Mouse (Mus musculus) gastrocnemius, postnatal 4 days (tissue): Measurements from ENCODE around the gene Npff. TPM values are rescaled to one million over a fixed set of nuclear protein-coding genes. Genes with fewer than 3 reads are reported as not detected.

Experiments
- DNase-seq, 2 experiments: peaks; one replicate each; pipeline ENCODE4 v3.0.0; 2021 to 2022; ENCODE audit warnings: low spot score in 2 of 2, mixed read lengths in 2 of 2
- long read RNA-seq, 2 experiments: library from polyadenylated mRNA; stranded (forward); transcript quantifications; one replicate each; pipeline ENCODE4 v2.0.0; 2021
- total RNA-seq, 2 experiments: library from RNA; stranded (reverse); gene quantifications; 2 replicates each; pipeline ENCODE4 v1.2.3; 2021

Npff gene
- total RNA-seq = 1 to 10 TPM; 3.4 to 4.9 TPM
- long read RNA-seq, experiment 1 = 0 reads
- long read RNA-seq, experiment 2 = 0 reads

GRCm38 (mm10) chr15:102524892-102525485 lies at the start of gene Npff:
Gene Npff (minus strand): TSS chr15:102524942.
- DNase-seq = peak in 1 of 2 experiments; percentile 71

DNA sequence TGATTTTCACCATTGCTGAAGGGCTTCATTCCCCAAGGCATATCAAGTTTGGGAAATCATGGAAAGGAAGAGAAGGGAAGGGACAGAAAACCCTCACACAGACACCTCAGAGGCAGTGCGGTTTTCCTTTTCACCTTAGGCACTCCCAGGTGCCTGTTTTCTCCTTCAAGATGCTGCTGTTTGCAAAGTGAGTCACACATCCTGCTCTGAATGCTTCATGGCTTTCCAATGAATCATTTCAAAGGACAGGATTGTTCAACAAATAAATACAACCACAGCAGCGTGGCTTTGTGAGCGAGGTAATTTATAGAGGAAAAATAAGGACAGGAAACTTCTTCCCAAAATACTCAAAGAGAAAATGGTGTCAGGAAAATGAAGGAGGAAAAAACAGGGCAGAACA lies 47.3 kb upstream of the Npff start:
- no peak for DNase-seq

DNA sequence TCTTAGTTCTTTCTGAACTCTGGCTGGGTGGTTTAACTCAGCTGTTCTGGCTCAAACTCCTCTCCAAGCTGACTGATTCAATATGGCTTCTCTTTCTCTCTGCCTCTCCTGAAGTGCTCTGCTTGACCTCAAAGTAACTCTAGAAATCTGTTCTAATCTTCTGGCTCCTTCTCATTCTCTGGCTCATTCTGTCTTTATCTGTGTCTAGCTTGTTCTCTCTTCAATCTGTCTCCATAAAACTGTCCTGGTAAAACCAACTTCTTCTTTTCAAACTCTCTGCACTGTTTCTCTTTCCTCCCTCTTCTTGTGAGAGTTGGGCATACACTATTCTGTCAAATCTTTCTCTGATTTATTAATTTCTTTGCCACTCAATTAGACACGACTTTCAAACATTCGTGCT lies 43.1 kb upstream of the Npff start:
- no peak for DNase-seq

DNA sequence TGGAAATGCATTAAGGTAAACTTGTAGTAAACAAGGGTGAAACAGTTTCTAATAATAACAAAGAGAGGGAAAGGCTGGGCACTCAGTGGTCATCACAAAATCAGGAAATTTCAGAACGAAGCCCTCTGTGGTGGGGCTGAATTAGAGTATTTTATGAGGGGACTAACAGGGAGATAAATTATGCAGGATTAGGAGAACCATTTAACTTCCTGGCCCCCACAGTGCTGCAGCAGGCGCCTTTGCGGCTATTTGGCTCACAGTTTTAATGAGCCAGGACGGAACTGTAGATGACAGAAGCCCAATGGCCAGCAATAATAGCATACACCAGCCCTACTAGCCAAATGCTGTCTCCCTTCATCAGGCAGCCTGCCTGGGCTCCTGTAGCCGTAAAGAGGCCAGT lies 38.9 kb upstream of the Npff start:
- DNase-seq = no peak

DNA sequence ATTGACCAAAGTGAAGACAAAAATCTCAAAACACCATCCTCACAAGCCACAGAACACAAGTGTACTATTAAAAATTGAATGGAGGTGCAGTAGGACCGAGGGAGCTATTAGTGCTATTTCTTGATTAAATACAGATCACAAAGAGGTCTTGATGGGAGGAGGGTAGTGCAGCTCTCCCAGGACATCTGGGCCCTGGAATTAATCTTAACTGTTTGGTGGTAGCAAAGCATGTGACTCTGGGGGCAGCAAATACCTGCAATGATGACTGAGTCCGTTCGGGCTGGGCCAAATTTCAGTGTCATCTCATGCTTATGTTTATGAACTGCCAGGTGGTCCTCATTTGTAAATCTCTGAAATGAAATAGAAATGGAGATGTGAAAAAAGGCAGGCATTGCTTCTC lies 38.3 kb upstream of the Npff start:
- DNase-seq = no peak

DNA sequence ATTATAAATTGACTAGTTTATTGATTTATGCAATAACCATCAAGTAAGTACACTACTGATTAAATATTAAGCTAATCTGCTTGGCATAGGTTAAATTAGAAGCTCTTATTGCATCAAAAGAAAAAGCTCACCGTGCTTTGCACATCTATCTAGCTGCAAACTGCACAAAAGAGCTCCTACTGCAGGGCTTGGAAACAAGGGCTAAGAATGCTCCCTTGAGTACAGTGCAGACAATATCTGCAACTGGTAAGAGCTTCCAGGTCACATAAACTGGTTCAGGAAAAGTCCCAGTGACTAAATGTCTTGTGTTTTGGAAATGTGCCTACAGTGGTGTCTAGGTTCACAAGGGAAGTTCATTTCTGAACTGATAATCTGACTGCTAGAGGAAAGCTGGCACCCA lies 37.7 kb upstream of the Npff start:
- DNase-seq = no peak

DNA sequence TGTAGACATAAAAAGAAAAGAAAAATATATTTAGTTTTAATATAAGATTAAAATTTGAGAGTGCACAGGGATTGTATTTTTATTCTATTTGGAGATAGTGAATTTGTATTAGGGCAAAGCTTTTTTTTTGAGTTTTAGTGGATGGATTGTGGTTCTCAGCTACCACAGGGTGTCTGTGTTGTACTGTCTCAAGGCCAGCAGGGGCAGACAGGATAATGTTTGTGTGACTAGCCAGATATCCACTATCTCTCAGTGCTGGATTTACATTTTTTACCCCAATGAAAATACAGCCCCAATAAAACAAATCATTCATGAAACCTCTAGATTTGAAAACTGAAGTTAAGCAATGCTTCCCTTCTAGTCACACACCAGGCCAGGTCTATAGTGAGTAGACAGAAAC lies 32.8 kb upstream of the Npff start:
- DNase-seq = no peak

DNA sequence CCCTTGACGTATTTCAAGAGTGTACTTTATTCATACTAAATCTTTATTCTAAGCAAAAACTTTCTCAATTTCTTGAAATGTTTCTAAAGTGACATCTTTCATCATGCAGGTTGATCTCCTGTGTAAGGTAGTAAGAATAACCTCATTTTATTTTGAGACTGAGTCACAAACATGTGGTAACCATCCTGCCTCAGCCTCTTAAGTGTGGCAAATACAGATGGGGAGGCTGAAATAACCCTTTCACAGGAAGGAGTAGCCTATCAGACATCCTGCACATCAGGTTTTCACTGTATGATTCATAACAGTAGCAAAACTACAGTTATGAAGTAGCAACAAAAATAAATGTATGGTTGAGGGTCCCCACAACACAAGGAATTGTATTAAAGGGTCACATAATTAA lies 30.8 kb upstream of the Npff start:
- DNase-seq = no peak

- no peak for DNase-seq
Observed at GRCm38 (mm10) chr15:102552599-102552998, 27.9 kb upstream of the Npff start.

DNA sequence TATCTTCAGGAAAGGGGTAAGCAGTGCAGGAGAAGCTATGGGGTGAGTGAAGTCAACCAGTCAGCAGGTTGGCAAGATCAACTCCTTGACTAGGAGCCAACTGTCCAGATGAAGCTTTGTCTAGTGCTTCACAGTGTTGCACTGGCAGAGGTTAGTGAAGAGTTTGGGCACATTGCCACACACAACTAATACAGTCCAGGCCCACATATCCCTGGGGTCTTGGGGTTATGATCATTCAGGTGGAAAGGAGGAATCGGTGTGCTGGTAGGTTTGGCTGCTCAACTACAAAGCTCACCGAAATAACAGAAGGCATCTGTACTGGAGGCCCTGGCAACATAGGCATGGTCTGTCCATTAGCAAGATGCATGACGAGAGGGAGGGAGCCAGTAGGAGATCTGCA lies 22.7 kb upstream of the Npff start:
- no peak for DNase-seq

DNA sequence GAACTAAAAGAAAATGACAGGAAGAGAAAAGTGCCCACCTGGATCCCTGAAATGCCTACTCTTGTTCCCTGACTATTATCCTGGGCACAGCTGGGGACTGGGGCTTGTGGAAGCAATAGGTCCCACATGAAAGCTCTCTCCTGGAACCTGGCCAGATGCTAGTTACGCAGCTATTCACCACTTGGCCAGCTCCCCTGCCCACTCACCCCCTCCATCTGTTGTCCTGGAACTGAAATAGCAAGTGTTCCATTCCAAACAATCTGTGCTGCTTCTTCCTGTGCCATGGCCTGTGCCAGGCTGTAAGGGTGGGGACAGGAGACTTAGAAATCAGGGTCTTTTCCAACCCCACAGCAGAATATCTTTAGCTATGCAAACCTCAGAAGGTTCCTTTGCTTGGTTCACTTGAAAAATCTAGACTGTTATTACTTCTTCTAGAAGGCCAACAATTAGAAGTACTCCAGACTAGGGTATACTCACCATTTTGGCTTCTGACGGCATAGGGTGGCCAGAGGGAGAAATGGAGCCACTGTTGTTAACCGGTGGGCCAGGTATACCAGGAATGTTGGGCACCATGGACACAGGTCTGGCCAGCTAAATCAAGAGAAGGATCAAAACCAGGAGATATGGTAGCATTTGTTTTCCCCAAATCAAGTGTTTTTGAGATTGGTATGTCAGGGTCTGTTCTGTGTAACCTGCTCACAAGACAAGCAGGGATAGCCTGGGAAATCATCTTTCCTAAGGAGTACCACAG lies 22.1 kb upstream of the Npff start:
- DNase-seq = peak in 1 of 2 experiments; percentile 51

DNA sequence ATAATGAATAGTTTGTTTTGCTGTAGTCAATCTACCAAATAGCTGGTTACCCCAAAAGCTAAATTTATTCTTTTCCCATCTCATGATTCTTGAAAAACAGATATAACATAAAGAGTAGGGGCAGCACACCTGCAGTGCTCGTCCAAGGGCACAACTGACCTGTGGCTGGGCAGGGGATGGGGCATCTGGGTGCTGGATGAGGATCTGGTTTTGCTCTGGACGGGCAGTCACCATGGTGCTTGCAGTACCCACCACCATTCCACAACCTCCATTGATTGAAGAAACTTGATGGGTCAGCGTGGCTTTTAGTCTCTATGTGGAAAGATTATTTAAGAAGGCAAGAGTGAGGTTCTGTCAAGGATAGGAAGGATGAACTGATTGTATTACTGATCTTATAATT lies 21.5 kb upstream of the Npff start:
- no peak for DNase-seq

DNA sequence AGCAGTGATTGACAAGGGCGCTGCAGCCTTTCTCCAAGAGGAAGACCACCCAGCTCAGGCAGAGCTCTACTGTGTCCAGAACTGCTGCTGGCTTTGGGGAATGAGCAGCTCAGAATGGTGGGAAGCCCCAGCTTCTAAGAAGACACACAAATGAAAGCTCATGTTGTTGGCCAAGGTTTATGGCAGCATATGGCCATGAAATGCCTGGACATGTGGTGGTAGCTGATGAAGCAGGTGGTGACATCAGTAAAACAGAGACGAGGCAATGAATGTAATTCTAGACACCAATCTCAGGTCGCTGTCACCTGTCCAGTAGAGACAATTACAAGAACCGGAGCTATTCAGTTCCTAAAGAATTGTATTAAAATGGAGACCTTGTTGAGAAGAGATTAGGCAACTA lies 20.1 kb upstream of the Npff start:
- DNase-seq = no peak

DNA sequence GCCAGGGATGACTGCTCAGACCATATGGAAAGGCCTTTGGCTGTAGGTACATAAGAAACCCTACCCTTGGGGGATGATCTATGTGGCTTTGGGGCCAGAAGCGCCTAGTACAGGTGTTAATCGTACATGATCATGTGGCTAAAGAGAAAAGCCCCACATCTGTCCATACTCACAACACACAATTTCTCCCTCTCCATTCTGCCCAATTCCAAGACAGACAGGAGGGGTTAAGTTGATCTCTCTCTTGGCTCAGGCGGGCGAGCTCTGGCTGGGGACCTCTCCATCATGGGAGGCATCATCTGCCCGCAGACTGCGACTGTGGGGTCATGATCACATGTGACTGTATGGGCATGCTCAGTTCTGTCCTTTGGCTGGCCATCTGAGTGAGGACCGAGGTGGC lies 9.2 kb upstream of the Npff start:
- no peak for DNase-seq

DNA sequence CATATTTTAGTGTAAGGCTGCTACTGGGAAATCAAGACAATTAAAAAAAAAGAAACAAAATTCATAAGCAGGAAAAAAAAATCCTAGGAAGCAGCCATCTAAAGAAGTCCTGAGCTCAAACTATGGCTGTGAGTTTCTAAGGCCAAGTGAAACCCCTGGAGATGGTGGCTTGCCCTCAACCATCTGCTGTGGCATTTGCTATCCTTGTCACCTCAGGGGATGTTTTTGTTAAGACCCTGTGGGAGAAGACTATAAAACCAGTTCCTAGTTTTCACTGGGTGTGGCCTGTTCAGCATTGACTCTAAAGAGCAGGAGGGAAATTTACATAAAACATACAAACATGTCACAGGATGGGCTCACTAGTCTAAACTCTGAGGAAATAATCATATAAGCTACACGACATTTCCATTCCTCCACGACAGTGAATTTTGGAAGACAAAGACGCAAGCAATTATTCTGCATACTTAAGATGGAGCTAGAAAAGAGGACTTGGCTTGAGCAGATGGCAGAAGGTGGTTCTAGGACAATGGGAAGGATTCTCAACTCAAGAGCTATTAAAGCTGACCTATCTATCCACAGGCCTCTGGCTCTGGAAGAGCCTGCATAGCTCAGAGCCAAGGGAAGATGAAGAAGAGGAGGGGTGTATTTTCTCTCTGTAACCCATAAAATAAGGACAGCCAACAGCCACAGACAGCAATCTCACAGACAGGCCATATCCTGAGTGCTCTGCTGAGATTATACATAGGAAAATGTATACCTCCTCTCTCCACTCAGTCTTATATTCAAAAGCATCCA lies 7.6 kb upstream of the Npff start:
- no peak for DNase-seq

DNA sequence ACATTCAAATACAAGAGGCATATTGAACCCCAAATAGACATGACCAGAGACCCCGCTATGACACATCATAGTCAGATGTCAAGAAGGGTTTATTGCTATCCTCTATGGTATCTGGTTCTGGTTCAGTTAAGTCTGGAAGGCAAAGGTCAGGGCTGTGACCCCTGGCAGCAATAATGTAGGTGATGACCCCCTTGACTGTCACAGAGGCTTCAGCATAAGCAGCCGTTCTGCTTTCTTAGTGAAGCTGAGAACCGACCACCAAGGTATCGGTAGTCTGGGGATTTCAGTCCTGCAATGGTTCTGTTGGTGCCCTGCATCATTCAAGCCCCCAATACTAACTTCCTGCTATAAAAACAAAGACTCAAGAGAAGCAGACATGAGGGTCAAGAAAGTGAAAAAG lies 6.8 kb upstream of the Npff start:
- DNase-seq = no peak

DNA sequence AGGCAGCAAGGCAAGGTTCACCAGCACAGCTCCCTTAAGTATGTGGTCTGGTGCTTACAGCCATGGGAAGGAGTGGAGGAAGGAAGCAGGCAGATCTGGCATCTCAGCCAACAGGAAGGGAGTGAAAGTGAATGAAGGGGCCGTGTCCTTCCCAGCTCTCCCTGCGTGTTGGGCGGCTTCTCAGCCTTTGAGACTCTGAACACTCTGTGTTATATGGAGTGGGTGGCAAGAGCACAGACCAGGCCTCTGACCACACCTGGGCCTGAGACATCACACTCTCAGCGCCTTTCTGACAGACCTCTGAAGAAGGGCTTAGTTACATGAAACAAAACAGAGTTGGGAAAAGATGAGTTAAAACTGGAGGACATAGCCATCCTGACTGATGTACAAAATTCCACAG lies 5.8 kb upstream of the Npff start:
- no peak for DNase-seq

- DNase-seq = no peak
Observed at GRCm38 (mm10) chr15:102528396-102528795, 3.7 kb upstream of the Npff start.

DNA sequence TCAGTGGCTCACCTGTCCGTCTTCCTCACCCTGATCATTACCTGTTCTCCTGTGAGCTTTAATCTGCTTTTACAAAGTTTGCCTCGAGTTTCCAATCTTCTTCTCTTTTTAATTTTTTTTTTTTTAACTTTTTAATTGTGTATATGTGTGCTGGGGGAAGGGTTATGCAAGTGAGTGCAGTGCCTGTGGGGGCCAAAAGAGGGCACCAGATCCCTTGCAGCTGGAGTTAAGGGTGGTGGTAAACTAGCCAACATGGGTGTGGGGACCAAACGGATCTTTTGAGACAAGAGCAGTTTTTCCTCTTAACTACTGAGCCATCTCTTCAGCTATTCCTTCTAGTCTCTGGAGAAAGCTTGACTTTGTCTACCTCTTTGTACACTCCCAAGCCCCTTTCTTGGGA lies 3.2 kb upstream of the Npff start:
- no peak for DNase-seq

DNA sequence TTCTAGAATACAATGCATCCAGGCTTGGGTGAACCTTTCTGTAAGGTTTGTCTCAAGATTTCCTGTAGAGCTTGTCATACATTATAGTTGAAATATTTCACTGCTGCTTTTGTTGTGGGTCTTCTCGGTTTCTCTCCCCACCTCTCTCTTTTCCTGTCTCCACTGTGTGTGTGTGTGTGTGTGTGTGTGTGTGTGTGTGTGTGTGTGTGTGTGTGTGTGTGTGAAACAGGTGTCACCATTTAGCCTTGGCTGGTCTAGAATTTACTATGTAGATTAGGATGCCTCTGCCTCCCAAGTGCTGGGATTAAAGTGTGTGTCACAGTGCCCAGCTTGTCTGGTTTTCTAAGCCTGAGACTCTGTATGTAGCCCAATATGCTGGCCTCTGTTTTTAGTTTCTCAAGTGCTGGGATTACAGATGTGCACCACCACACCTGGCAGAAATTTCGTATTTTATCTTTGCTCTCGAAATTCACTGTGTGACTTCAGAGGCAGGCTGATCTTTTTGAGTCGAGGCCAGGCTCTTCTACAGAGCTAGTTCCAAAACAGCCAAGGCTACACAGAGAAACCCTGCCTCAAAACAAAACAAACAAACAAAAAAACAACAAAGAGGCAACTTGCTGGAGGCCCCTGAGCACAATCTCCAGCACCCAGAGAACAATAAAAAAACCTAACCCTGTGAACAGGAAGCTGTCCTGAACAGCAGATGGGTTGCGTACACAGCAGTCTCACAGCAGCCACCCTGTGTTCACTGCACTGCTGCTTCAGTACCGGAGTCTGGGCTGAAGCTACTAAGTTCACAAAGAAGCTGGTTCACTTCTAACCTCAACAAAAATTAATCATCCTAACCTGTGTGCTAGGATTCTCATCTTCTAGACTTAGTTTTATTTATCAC lies 1.6 kb upstream of the Npff start:
- no peak for DNase-seq

- no peak for DNase-seq
Observed at GRCm38 (mm10) chr15:102521480-102521879, 3.3 kb downstream of the Npff start.
